Mouse (Mus musculus) effector memory CD4-positive, alpha-beta T cell, adult 7 months (primary cell): Measurements from ENCODE around the gene Cd5. TPM values are rescaled to one million over a fixed set of nuclear protein-coding genes. Genes with fewer than 3 reads are reported as not detected.

Experiments used
- polyA plus RNA-seq: library from polyadenylated mRNA; unstranded; fragments of 100-300 nt; shearing (Covaris generic); gene quantifications from one replicate; pipeline ENCODE4 v1.2.1, GENCODE M21; 2017

The Cd5 gene
- polyA plus RNA-seq = 564 TPM

DNA sequence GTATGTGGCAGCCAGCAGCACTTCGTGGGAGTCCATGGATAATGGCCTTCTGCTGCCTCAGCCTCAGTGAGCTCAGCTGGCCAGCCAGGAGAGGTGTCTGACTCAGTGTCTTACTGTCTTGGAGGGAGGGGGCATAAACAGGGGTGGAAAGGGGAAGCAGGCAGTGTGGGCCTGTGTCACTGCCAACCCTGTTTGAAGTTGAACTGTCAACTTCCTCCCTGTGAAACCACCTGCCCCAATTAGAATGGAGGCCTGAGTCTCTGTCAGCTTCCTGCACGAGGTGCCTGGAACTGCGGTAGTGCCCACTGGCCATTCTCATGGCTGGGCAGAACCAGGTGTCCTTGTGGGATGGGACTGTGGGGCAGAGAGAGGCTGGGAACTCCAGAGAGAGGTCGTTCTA is at the start of gene Cd5:
Gene Cd5 (minus strand): TSS at position 192 of the 400 bp plus-strand sequence.

DNA sequence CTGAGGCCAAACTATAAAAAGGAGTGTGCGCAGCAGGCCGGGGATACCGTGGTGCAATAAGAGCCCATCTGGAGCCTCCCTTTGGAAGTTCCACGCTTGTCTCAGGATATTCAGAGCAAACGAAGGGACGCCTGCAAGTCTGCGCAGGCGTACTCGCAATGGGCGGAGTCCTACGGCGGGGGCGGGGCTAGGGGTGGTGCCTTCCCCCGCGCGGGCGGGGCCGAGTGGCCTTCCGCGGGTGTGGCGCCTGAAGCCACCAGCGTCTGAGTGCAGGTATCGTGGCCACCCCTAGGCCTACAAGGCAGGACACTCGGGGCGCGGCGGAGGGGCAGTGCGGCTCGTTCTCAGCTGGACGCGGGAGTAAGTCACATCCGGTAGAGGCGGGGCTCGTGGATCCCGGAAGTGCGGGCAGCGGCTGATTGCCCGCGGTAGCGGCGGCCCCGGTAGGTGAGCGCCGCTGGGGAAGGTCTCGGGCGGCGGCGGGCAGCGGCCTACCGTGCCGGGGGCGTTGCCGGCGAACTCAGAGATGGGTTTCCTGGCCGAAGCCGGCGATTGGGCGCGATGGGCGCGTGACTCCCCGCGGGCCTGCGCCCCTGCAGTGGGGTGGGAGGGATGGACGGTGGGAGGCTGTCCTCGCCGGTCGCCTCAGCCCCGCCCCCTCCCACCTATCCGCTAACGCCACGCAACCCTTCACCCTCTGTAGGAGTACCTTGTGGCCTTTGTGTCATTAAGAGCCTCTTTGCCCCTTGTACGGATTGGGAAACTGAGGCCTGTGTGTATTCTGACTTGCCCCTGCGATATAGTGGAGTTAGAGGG is 50.1 kb downstream of the Cd5 start, which contains the start of gene Vps37c:
Gene Vps37c (plus strand): TSS at position 199 of the 816 bp plus-strand sequence.

DNA sequence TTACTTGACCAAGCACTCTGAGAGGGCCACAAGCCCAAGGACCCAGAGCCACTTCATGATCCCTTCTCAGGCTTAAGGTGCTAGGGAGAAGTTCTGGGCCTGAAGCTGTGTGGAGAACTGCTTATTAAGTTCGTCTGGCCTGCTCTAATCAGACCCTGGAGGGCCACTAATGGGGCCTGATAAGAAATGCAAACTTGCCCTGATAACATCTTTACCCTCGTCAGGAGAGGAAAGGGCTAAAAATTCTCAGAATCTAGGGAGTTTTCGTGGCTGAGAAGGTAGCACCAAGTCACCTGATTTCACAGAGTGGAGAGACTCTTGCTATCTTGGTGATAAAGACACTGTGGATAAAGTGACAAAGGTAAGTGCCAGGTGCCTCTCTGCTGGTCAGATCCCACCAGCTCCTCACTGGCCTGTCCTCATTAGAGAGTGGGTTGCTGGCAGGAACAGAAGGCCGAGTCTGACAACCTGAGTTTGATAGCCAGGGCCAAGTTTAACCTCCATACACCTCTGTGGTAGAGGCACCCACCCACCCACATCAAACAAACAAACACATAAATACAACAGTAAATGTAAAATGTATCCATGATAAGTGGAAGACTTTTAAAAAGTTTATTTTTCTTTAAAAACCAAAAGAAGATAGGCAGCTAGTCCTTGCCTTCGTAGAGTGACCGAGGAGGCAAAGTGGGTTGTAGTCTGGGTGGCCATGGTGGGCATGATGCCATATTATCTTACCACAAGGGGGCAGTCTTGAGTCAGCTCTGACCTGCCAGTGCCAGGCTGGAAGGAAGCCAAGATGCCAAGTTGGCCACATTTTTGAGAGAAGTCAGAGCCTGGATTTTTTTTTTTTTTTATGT is 60.7 kb downstream of the Cd5 start, which contains the start of gene Pga5:
Gene Pga5 (minus strand): TSS at position 157 of the 857 bp plus-strand sequence.

Other genes starting within 250 kb of the Cd5 start
- 27.8 TPM for gene Cpsf7, start 213.7 kb downstream of the Cd5 start, polyA plus RNA-seq
- gene Sdhaf2, start 212.9 kb downstream of the Cd5 start, polyA plus RNA-seq = 57.3 TPM
- 10.2 TPM for gene Tmem216, start 182.8 kb downstream of the Cd5 start, polyA plus RNA-seq
- gene Cyb561a3, start 161.8 kb downstream of the Cd5 start, polyA plus RNA-seq = 25.0 TPM
- gene Tmem138, start 161.6 kb downstream of the Cd5 start, polyA plus RNA-seq = 6.0 TPM
- gene Ddb1, start 133.7 kb downstream of the Cd5 start, polyA plus RNA-seq = 128 TPM
- 3.5 TPM for gene Tkfc, start 133.3 kb downstream of the Cd5 start, polyA plus RNA-seq
- 1.0 TPM for gene Vwce, start 104.8 kb downstream of the Cd5 start, polyA plus RNA-seq
- gene Pga5, start 60.9 kb downstream of the Cd5 start, polyA plus RNA-seq = not detected
- 25.1 TPM for gene Vps37c, start 50.3 kb downstream of the Cd5 start, polyA plus RNA-seq
- gene Cd6, start 91.1 kb upstream of the Cd5 start, polyA plus RNA-seq = 802 TPM
- gene Slc15a3, start 100.7 kb upstream of the Cd5 start, polyA plus RNA-seq = 19.5 TPM
- gene Tmem132a, start 130.9 kb upstream of the Cd5 start, polyA plus RNA-seq = 2.6 TPM
- gene Tmem109, start 143.0 kb upstream of the Cd5 start, polyA plus RNA-seq = 54.6 TPM
- gene Prpf19, start 156.2 kb upstream of the Cd5 start, polyA plus RNA-seq = 50.8 TPM
- not detected for gene Zp1, start 181.6 kb upstream of the Cd5 start, polyA plus RNA-seq
- not detected for gene Ptgdr2, start 198.2 kb upstream of the Cd5 start, polyA plus RNA-seq
- gene Ccdc86, start 210.3 kb upstream of the Cd5 start, polyA plus RNA-seq = 17.1 TPM
- not detected for gene Ms4a10, start 235.7 kb upstream of the Cd5 start, polyA plus RNA-seq